Mouse (Mus musculus) neural tube, embryonic 15.5 days (tissue): ENCODE measurements around the gene Rad51b. TPM values are rescaled to one million over a fixed set of nuclear protein-coding genes. Genes with fewer than 3 reads are reported as not detected.

Source experiments
- ATAC-seq: fragments of 200-750 bp; cut with Nextera tagmentation; 2 replicates; pipeline ENCODE4 v1.8.0; 2017; ENCODE audit warnings: mild to moderate bottlenecking, moderate TSS enrichment, moderate library complexity; ENCODE audit not compliant: low FRiP score
- H3K27ac ChIP-seq: fragments of 300-500 bp; sonication (generic); replicated peaks from 2 replicates; pipeline ENCODE4 v1.5.1; 2015; ENCODE audit warnings: mild to moderate bottlenecking, inconsistent platforms
- H3K27me3 ChIP-seq: fragments of 300-500 bp; sonication (generic); replicated peaks from 2 replicates; pipeline ENCODE4 v1.6.1; 2015; ENCODE audit warnings: inconsistent platforms
- H3K36me3 ChIP-seq: fragments of 300-500 bp; sonication (generic); 2 replicates; pipeline ENCODE4 v1.6.1; 2015; ENCODE audit warnings: inconsistent platforms
- H3K4me1 ChIP-seq: fragments of 300-500 bp; sonication (generic); 2 replicates; pipeline ENCODE4 v1.6.1; 2015; ENCODE audit warnings: inconsistent platforms
- H3K4me2 ChIP-seq: fragments of 300-500 bp; sonication (generic); 2 replicates; pipeline ENCODE4 v1.6.1; 2015; ENCODE audit warnings: inconsistent platforms, mild to moderate bottlenecking, moderate library complexity
- H3K4me3 ChIP-seq: fragments of 300-500 bp; sonication (generic); replicated peaks from 2 replicates; pipeline ENCODE4 v1.5.1; 2015; ENCODE audit warnings: mild to moderate bottlenecking, inconsistent platforms
- H3K9ac ChIP-seq: fragments of 300-500 bp; sonication (generic); replicated peaks from 2 replicates; pipeline ENCODE4 v1.6.1; 2015; ENCODE audit warnings: mild to moderate bottlenecking, inconsistent platforms
- H3K9me3 ChIP-seq: fragments of 300-500 bp; sonication (generic); replicated peaks from 2 replicates; pipeline ENCODE4 v1.6.1; 2016; ENCODE audit warnings: inconsistent platforms
- whole genome bisulfite sequencing: fragments of 180-500 bp; shearing (Covaris S2); methylation state at CpG from one replicate; pipeline ENCODE4 v1.1.7; 2015; ENCODE audit warnings: mixed read lengths; 5-methylcytosine and 5-hydroxymethylcytosine counted together
- polyA plus RNA-seq: library from polyadenylated mRNA; unstranded; fragments of >200 nt; fragmentation: Nextera tagmentation; extraction: Ambion mirVana; gene quantifications from 2 replicates; pipeline ENCODE4 v1.2.1, GENCODE M21; 2015

Gene Rad51b
- polyA plus RNA-seq, 1 experiment from 2014 or later = 1.4 TPM

DNA sequence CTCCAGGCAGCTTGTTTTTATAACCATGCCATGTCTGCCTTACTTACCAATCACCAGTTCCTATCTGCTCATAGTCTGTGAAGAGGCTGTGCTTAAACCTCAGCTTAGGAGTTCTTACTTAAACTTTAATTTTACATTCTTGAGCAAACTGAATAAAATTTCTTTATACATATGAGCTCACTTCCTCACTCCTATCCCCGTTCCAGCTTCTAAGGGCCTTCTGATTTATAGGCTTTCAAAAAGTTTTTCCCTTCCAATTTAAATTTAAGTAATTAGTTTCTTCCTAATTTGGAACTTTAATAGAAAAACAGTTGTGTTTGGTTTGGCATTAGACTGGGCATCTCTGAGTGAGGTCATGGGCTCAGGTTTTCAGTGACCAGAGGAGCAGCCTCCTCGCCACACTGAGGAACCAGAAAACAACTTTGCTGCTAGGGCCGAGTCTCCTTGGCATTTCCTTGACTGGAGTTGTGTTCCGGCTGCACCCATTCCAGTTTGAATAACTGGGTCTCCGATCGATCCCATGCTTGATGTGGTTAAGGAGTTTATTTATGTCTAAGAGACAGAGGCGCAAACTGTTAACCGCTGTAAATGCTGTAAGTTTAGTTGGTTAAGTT, 115.9 kb downstream of the Rad51b start:
- Histone ChIP-seq H3K4me1 (no peaks in the 10 kb centered on the region), H3K27ac (no peak overlapping the region), H3K4me3 (no peak overlapping the region), H3K9me3 (no peaks in the 10 kb centered on the region), H3K9ac (no peak overlapping the region), H3K36me3 (no peaks in the 10 kb centered on the region), H3K4me2 (no peak overlapping the region), H3K27me3 (no peaks in the 10 kb centered on the region)
- WGBS = 92% methylated on average over 8 of the region's 8 CpGs
- no peak for ATAC-seq

DNA sequence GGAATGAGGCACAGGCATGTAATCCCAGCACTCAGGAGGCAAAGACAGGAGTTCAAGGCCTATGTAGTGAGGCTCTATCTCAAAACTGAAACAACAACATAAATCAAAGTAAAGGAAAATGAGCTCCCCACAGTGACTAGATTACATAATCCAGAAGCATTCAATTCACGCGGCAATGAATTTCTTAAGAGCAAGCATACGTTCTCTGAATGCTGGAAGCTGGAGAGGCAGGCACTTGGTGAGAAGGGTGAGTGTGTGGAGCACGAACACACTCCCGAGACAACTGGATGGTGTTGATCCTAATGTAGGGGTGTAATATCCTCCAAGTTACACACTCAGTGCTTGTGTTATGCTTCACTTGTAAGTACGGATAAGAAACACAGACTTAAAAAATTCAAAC, 120.3 kb downstream of the Rad51b start:
- H3K4me3 ChIP-seq = no peak overlapping the region
- no peak overlapping the region for H3K27ac ChIP-seq
- no peak overlapping the region for H3K9ac ChIP-seq
- no peak overlapping the region for H3K4me2 ChIP-seq
- no peaks in the 10 kb centered on the region for H3K27me3 ChIP-seq
- no peak for ATAC-seq
- no peaks in the 10 kb centered on the region for H3K36me3 ChIP-seq
- H3K9me3 ChIP-seq = no peaks in the 10 kb centered on the region
- no peaks in the 10 kb centered on the region for H3K4me1 ChIP-seq
- 75% methylated on average over 6 of the region's 6 CpGs for WGBS

DNA sequence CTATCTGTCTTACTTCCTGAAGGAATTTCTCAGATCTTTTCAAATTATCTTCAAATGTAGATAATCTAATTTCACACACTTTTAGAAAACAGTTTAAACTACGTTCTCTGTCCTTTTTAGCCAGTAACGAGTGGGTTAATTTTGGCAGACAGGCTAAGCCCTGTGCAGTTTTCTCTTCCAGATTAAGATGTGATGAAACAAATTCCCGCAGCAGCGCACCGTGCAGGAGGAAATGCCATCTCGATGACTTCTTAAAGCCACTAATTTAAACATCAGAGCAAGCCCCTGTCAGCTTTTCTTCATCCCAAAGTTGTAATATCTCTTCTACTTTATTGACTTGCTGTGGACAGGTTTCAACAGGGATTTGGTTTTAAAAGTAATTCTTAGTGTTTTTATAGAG, 123.5 kb downstream of the Rad51b start:
- Histone ChIP-seq H3K9ac (no peak overlapping the region), H3K4me1 (no peaks in the 10 kb centered on the region), H3K27ac (no peak overlapping the region), H3K4me2 (no peak overlapping the region), H3K9me3 (no peaks in the 10 kb centered on the region), H3K4me3 (no peak overlapping the region), H3K27me3 (no peaks in the 10 kb centered on the region), H3K36me3 (no peaks in the 10 kb centered on the region)
- no peak for ATAC-seq
- 56% methylated on average over 6 of the region's 6 CpGs for WGBS

DNA sequence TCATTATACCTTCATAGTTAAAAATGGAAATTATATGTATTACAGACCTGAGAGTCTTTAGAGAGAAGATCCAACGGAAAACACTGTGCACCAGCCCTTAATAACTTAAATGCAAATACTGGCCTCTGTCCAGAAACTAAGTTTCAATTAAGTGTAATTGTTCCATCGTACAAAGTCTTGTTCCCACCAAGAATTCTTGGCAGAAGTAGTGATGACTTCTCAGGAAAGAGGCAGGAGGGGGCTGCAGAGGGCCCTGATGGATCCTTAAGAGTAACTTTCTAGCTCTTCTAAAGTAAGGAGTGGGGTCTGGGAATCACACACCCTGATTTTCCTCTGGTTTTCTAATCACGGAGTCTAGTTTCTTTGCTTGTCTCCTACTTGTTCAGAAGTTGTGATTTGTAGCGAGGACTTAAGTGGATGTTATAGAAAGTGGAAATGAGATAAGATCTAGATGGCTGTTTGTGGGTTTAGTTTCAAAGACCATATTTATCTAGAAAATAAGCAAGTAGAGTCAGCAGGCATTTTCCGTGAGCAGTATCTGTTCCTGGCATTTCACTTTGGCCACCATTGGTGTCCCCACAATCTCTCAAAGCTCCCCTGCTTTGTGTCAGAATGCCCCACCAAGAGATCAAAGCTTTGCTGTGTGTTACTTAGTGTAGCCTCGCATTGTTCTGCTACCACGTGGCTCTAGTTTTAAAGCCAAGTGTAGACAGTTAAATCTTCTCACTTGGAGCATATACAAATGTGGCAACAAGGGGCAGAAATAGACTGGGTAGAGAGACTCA, 132.6 kb downstream of the Rad51b start:
- H3K4me1 ChIP-seq = no peaks in the 10 kb centered on the region
- no peaks in the 10 kb centered on the region for H3K27me3 ChIP-seq
- H3K27ac ChIP-seq = no peak overlapping the region
- ATAC-seq = no peak
- no peak overlapping the region for H3K4me3 ChIP-seq
- no peak overlapping the region for H3K9ac ChIP-seq
- H3K9me3 ChIP-seq = no peaks in the 10 kb centered on the region
- no peaks in the 10 kb centered on the region for H3K36me3 ChIP-seq
- no peak overlapping the region for H3K4me2 ChIP-seq
- 66% methylated on average over 7 of the region's 7 CpGs for WGBS

DNA sequence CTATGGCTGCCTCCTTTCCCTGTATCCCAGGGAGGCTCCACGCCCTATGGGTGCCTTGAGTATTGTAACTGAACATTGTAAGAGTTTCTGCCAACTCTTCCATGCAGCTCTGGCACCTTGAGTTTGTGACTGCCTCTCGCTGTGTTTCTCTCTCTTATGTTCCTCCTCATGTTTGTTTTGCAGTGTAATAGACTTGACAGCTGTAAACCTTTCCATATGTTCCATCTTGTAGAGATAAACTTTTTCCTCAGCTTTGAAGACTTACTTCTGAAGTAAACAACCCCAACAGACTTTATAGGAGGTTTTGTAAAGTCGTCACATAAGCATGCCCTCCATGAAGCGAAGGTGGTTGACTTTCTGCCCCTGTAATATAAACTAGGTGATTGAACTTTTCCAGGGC, 134.1 kb downstream of the Rad51b start:
- no peaks in the 10 kb centered on the region for H3K27me3 ChIP-seq
- no peak overlapping the region for H3K4me3 ChIP-seq
- H3K4me2 ChIP-seq = no peak overlapping the region
- H3K9me3 ChIP-seq = no peaks in the 10 kb centered on the region
- H3K9ac ChIP-seq = no peak overlapping the region
- no peaks in the 10 kb centered on the region for H3K4me1 ChIP-seq
- no peak for ATAC-seq
- H3K27ac ChIP-seq = no peak overlapping the region
- 76% methylated on average over 4 of the region's 4 CpGs for WGBS
- H3K36me3 ChIP-seq = no peaks in the 10 kb centered on the region

DNA sequence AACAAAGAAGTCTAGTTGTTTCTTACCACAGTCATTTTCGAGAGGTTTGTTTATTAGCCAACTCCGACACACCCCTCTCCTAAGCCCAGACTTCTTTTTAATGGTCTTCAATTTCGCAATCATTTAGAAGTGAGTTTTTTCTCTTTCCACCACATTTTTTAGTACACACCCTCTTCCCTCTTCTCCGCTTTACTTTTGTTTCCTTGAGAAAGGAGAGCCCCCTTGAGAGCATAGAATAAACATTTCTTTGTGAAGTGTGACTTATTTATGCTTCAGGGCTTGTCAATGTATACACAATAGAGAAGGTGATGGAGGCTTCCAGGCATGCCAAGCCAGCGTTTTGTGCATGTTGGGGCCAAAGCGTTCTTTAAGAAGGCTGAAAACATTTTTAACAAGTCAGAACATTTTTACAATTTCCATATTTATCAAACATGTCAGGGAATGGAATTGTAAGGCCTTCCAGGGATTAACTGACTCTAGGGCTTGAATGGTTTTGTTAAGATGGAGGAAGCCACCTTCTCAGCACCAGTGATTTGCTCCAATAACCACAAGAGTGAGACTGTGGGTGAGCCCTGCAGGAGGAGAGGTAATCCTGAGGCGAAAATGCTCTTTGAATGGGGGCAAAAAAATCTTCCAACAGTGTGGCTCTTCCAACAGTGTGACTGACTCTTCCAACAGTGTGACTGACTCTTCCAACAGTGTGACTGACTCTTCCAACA, 136.8 kb downstream of the Rad51b start:
- no peak overlapping the region for H3K9ac ChIP-seq
- no peaks in the 10 kb centered on the region for H3K36me3 ChIP-seq
- ATAC-seq = no peak
- 27% methylated on average over 7 of the region's 7 CpGs for WGBS
- H3K4me3 ChIP-seq = no peak overlapping the region
- H3K4me1 ChIP-seq = no peaks in the 10 kb centered on the region
- H3K4me2 ChIP-seq = no peak overlapping the region
- H3K9me3 ChIP-seq = no peaks in the 10 kb centered on the region
- no peak overlapping the region for H3K27ac ChIP-seq
- H3K27me3 ChIP-seq = no peaks in the 10 kb centered on the region

DNA sequence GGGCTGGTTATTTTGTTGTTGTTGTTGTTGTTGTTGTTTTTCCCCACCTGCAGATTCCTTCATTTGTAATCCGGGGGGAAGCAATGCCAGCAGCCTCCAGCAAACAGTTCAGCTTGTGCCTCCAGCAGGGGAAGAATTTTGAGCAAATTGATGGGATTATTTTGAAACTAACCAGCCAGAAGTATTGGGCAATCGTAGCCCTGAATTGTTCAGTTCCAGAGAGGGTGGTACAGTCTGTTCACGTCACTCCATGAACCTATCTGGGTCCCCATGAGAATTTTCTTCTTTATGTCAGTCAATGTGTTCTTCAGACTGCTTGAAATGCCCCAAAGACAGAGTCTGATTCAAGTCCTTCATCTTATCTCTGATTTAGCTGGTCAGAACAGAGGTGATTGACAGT, 138.4 kb downstream of the Rad51b start:
- no peak for ATAC-seq
- H3K27ac ChIP-seq = no peak overlapping the region
- 76% methylated on average over 3 of the region's 3 CpGs for WGBS
- H3K4me1 ChIP-seq = no peaks in the 10 kb centered on the region
- no peaks in the 10 kb centered on the region for H3K27me3 ChIP-seq
- no peak overlapping the region for H3K9ac ChIP-seq
- H3K36me3 ChIP-seq = no peaks in the 10 kb centered on the region
- no peak overlapping the region for H3K4me3 ChIP-seq
- H3K9me3 ChIP-seq = no peaks in the 10 kb centered on the region
- no peak overlapping the region for H3K4me2 ChIP-seq

DNA sequence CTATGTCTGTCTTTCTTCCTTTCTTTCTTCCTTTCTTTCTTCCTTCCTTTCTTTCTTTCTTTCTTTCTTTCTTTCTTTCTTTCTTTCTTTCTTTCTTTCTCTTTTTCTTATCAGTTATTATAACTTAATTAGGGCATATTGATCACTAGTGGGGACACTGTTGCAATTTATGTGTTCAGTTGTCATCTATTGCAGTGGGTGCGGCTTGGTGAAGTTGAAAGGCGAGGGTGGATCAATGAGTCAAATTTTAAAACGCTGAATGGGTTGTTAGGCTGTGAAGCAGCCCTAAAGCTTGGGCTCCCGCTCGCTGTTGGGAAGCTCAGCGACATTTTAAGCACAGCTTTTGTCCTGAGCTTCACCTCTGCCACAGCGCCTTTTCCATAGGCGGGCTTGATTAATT, 139.0 kb downstream of the Rad51b start:
- no peak overlapping the region for H3K27ac ChIP-seq
- WGBS = 23% methylated on average over 8 of the region's 8 CpGs
- H3K9me3 ChIP-seq = no peaks in the 10 kb centered on the region
- ATAC-seq = no peak
- H3K36me3 ChIP-seq = no peaks in the 10 kb centered on the region
- H3K27me3 ChIP-seq = no peaks in the 10 kb centered on the region
- no peak overlapping the region for H3K9ac ChIP-seq
- no peaks in the 10 kb centered on the region for H3K4me1 ChIP-seq
- H3K4me2 ChIP-seq = no peak overlapping the region
- H3K4me3 ChIP-seq = no peak overlapping the region

DNA sequence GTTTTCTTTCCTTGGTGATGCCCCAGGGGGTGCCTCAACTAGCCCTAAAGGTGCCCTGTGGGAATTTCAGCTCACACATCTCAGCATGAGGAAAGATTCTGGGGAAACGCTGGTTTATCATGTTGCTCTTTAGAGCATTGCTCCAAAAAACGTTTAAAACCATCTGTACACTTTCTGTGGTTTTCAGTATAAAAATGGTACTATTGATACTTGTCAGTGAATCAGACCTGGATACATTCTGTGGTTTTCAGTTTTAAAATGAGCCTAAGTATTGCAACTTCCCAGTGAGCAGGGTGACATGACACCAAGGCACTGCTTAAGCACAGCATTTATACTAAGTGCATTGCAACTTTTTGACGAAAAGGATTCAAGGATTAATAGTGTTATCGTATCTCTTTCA, 139.8 kb downstream of the Rad51b start:
- H3K9me3 ChIP-seq = no peaks in the 10 kb centered on the region
- H3K36me3 ChIP-seq = no peaks in the 10 kb centered on the region
- no peaks in the 10 kb centered on the region for H3K4me1 ChIP-seq
- H3K9ac ChIP-seq = no peak overlapping the region
- WGBS = 74% methylated on average over 4 of the region's 4 CpGs
- H3K27me3 ChIP-seq = no peaks in the 10 kb centered on the region
- no peak overlapping the region for H3K4me2 ChIP-seq
- ATAC-seq = no peak
- no peak overlapping the region for H3K27ac ChIP-seq
- H3K4me3 ChIP-seq = no peak overlapping the region

DNA sequence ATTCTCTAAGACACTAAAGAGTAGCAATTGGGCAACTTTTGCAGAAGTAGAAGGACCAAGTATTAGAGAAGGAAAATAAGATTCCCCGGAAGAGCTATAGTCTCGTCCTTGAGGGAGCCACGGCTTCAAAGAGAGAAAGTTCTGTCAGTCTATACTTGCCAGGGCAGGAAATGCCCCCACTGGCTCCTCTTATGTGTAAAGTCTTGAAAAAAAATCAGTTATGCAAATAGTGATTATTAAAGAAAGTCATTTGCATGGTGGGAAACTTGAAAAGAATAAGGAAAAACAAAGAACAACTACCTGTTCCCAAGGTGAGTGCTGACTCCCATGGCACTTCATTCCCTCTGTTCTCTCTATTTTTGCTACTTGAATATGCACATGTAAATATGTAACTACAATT, 140.5 kb downstream of the Rad51b start:
- WGBS = 82% methylated on average over 3 of the region's 3 CpGs
- Histone ChIP-seq H3K27me3 (no peaks in the 10 kb centered on the region), H3K27ac (no peak overlapping the region), H3K4me2 (no peak overlapping the region), H3K36me3 (no peaks in the 10 kb centered on the region), H3K9ac (no peak overlapping the region), H3K4me3 (no peak overlapping the region), H3K4me1 (no peaks in the 10 kb centered on the region), H3K9me3 (no peaks in the 10 kb centered on the region)
- no peak for ATAC-seq

DNA sequence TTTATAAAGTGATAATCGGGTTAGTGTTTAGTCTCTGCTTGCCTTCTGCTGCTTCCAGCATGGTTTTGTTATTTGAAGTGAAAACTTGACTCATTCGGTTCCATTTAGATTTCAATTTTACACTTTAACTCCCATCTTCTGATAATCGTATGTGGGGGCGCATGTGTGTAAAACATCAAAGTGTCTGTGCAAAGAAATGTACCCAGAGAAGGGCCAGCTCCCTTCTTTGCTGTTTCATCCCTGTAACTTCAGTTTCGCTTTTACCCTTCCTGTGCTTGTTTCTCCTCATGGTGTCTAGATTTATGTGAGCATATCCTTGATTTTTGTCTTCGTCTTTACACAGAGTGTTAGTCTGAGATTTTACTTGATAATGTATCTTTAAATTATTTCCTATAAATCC, 142.9 kb downstream of the Rad51b start:
- Histone ChIP-seq H3K4me1 (no peaks in the 10 kb centered on the region), H3K27ac (no peak overlapping the region), H3K4me3 (no peak overlapping the region), H3K9me3 (no peaks in the 10 kb centered on the region), H3K36me3 (no peaks in the 10 kb centered on the region), H3K9ac (no peak overlapping the region), H3K4me2 (no peak overlapping the region), H3K27me3 (no peaks in the 10 kb centered on the region)
- WGBS = 94% methylated on average over 6 of the region's 6 CpGs
- ATAC-seq = no peak
